Mouse (Mus musculus): ENCODE results near the gene Hyou1.
"Not testable (repeated sequence)": the region's sequence is repeated elsewhere in the genome, so short reads cannot be mapped to it uniquely, and the experiment has no call there.

The Hyou1 gene

GRCm38 (mm10) chr9:44379054-44379834 lies at the start of gene Hyou1:
Gene Hyou1, plus strand, starts transcription at chr9:44379490.
- DNase-seq (ENCODE audit: low spot score): peak; percentile 99

GRCm38 (mm10) chr9:44330736-44331135 lies 48.6 kb upstream of the Hyou1 start:
- DNase-seq (ENCODE audit: low spot score): no peak

- DNase-seq (ENCODE audit: low spot score): no peak
Measured at GRCm38 (mm10) chr9:44332918-44333638, 46.2 kb upstream of the Hyou1 start.

- DNase-seq (ENCODE audit: low spot score): peak; percentile 99
Measured at GRCm38 (mm10) chr9:44334396-44335330, 44.6 kb upstream of the Hyou1 start, which contains the start of gene H2afx. Gene H2afx, plus strand, starts transcription at chr9:44334694.

- DNase-seq (ENCODE audit: low spot score): peak; percentile 58
Measured at GRCm38 (mm10) chr9:44335331-44336092, 43.8 kb upstream of the Hyou1 start.

GRCm38 (mm10) chr9:44336093-44336406 lies 43.2 kb upstream of the Hyou1 start:
- DNase-seq (ENCODE audit: low spot score): no peak

- not testable (repeated sequence) for DNase-seq (ENCODE audit: low spot score)
Measured at GRCm38 (mm10) chr9:44336513-44336912, 42.8 kb upstream of the Hyou1 start.

- no peak for DNase-seq (ENCODE audit: low spot score)
Measured at GRCm38 (mm10) chr9:44336964-44337363, 42.3 kb upstream of the Hyou1 start.

GRCm38 (mm10) chr9:44337436-44338169 lies 41.7 kb upstream of the Hyou1 start:
- DNase-seq (ENCODE audit: low spot score): no peak

GRCm38 (mm10) chr9:44338574-44338973 lies 40.7 kb upstream of the Hyou1 start:
- no peak for DNase-seq (ENCODE audit: low spot score)

GRCm38 (mm10) chr9:44341487-44341886 lies 37.8 kb upstream of the Hyou1 start:
- no peak for DNase-seq (ENCODE audit: low spot score)

GRCm38 (mm10) chr9:44342173-44342572 lies 37.1 kb upstream of the Hyou1 start:
- no peak for DNase-seq (ENCODE audit: low spot score)

- DNase-seq (ENCODE audit: low spot score): no peak
Measured at GRCm38 (mm10) chr9:44342605-44343004, 36.7 kb upstream of the Hyou1 start.

GRCm38 (mm10) chr9:44343290-44343689 lies 36.0 kb upstream of the Hyou1 start:
- no peak for DNase-seq (ENCODE audit: low spot score)

GRCm38 (mm10) chr9:44343781-44344421 lies 35.4 kb upstream of the Hyou1 start, which contains the start of gene Hmbs:
Gene Hmbs, minus strand, starts transcription at chr9:44344228.
- DNase-seq (ENCODE audit: low spot score): peak; percentile 91

- no peak for DNase-seq (ENCODE audit: low spot score)
Measured at GRCm38 (mm10) chr9:44345570-44346433, 33.5 kb upstream of the Hyou1 start.

- no peak for DNase-seq (ENCODE audit: low spot score)
Measured at GRCm38 (mm10) chr9:44347166-44347565, 32.1 kb upstream of the Hyou1 start.

GRCm38 (mm10) chr9:44347621-44348020 lies 31.7 kb upstream of the Hyou1 start:
- no peak for DNase-seq (ENCODE audit: low spot score)

- no peak for DNase-seq (ENCODE audit: low spot score)
Measured at GRCm38 (mm10) chr9:44348546-44348945, 30.7 kb upstream of the Hyou1 start.

Measured in MN1 (cell line).